Mouse (Mus musculus): ENCODE results near the gene Ppp1r21.

GRCm38 (mm10) chr17:88481062-88481461 lies 48.9 kb upstream of the Ppp1r21 start:
- TF ChIP-seq POLR2A (IDR thresholded peaks at IDR 0.05; ENCODE audit: borderline replicate concordance, extremely low read depth, low read depth, low read length) (no peak), CTCF (IDR thresholded peaks at IDR 0.05; ENCODE audit: insufficient read depth, low read length) (no peak)
